Mouse (Mus musculus): ENCODE measurements around the gene C2cd4a.

- TF ChIP-seq EP300 (IDR thresholded peaks at IDR 0.05; ENCODE audit: low read depth) (no peak), CTCF (IDR thresholded peaks at IDR 0.05; ENCODE audit: low read depth) (no peak)
Measured at GRCm38 (mm10) chr9:67813171-67813570, 19.0 kb downstream of the C2cd4a start.

Measured in liver, embryonic 14.5 days (tissue).